Mouse (Mus musculus): ENCODE results near the gene Olfr694. TPM values are rescaled to one million over a fixed set of nuclear protein-coding genes. Genes with fewer than 3 reads are reported as not detected.
"Not testable (repeated sequence)": the region's sequence is repeated elsewhere in the genome, so short reads cannot be mapped to it uniquely, and the experiment has no call there.

Olfr694 gene
- not detected in 2 replicates for polyA plus RNA-seq (2012; rRNA removed)

DNA sequence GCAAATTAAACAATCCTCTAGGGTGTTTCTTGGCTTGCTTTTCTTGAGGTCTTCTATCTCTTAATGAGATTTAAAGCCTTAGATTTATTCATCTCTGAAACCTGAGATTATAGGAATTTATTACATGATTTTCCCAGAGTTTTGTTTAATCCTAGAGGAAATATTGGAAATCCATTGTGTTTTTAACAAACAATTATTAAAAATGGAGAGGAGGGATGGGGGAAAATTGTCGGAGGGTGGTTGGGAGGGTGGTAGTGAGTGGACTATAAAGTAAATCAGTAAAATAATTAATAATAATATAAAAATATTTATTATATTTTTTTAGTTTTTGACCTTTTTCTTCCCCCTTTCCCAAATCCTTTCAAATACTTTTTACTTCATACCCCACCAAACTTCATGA, at the start of gene Olfr694:
TSS of gene Olfr694 (minus strand) at position 101 of the 400 bp plus-strand sequence.
- DNase-seq (ENCODE audit: low spot score) = no peak

- DNase-seq (ENCODE audit: low spot score) = no peak
Measured at GRCm38 (mm10) chr7:106737028-106737427, 45.4 kb upstream of the Olfr694 start.

GRCm38 (mm10) chr7:106733717-106734116, 42.1 kb upstream of the Olfr694 start:
- no peak for DNase-seq (ENCODE audit: low spot score)

GRCm38 (mm10) chr7:106725654-106726053, 34.0 kb upstream of the Olfr694 start:
- DNase-seq (ENCODE audit: low spot score) = not testable (repeated sequence)

- DNase-seq (ENCODE audit: low spot score) = no peak
Measured at GRCm38 (mm10) chr7:106716296-106716695, 24.7 kb upstream of the Olfr694 start, which contains the start of gene Olfr695. Gene Olfr695, minus strand, starts transcription at chr7:106716396.

DNA sequence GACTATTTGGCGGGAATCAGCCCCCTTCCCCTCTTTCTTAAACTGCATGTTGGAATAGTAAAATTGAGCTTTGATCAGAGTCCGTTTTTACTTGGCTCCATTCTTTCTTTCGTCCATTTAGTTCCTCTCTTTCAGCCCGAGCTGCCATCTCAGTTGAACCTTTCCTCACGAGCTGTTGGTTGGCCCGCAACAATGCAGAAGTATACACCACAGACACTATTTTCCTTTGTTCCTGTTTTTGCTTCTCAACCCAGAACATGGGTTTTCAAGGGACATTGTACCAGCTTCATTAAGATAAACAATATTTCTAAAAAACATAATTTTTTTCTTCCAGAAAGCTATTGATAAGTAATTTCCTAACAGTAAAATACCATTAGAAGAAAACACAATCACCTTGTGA, 19.8 kb upstream of the Olfr694 start:
- DNase-seq (ENCODE audit: low spot score) = no peak

DNA sequence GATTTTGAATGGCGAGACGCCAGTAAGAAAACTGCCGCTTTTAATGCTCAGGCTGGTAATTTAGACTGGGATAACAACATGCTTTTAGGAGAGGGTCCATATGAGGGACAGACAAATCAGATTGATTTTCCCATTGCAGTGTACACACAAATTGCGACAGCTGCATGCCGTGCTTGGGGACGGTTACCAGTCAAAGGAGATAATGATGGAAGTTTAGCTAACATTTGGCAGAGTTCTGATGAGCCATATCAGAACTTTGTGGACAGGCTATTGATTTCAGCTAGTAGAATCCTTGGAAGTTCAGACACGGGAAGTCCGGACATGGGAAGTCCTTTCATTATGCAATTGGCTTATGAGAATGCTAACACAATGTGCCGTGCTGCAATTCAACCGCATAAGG, 16.1 kb upstream of the Olfr694 start:
- not testable (repeated sequence) for DNase-seq (ENCODE audit: low spot score)

DNA sequence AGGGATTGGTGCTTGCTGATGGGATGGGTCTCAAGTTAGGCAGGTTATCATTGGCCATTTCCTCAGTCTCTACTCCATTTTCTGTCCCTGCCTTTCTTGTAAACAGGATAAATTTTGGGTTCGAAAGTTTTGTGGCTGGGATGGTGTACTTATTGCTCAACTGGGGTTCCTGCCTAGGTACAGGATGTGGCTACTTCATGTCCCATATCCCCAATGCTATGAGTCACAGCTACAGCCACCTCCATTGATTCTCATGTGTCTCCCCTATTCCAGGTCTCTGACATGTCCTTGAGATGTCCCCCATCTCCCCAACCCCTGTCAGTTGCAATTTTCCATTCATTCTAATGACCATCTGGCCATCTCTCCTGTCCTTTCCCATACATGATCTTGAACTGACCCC, 5.3 kb upstream of the Olfr694 start:
- no peak for DNase-seq (ENCODE audit: low spot score)

DNA sequence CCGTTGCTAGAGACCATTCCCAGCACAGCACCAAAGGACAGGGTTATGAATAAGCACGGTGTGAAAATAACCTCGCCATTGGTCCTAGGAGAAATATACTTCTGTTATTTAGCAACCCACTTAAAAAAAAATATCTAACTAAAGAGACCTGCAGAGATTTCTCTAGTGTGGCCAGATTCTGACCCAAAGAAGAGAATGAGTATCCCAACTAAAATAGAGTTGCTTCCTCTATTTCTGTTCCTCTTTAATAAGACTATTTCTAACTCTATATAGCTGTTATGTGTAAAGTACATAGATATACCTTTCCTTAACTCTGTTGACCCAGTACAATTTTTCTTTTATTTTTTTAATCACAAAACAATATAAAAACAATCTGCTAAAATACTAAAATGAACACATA, 1.4 kb upstream of the Olfr694 start:
- DNase-seq (ENCODE audit: low spot score) = no peak

DNA sequence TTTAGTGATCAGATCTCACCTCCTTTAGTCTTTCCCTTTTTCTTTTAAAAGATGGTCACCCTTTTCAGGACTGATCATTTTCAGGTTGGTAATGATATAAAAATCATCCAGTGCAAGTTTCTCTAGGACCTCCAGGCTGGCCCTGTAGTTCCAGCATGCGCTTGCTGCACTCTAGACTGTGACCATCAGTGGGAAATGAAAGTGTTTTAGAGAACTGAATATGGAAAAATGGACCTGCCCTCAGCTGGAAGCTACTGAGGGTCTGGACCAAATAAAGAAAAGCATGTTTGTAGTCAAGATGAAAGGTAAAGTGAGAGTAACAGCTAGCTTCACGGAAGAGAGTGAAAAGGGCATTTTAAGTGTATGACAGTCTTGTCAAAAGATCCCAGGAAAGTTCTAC, 6.2 kb downstream of the Olfr694 start:
- DNase-seq (ENCODE audit: low spot score) = no peak

GRCm38 (mm10) chr7:106680484-106680883, 11.1 kb downstream of the Olfr694 start, which contains the start of gene Olfr693:
Gene Olfr693, minus strand, starts transcription at chr7:106680584.
- DNase-seq (ENCODE audit: low spot score) = no peak

GRCm38 (mm10) chr7:106652344-106652652, 39.3 kb downstream of the Olfr694 start:
- DNase-seq (ENCODE audit: low spot score) = no peak

DNA sequence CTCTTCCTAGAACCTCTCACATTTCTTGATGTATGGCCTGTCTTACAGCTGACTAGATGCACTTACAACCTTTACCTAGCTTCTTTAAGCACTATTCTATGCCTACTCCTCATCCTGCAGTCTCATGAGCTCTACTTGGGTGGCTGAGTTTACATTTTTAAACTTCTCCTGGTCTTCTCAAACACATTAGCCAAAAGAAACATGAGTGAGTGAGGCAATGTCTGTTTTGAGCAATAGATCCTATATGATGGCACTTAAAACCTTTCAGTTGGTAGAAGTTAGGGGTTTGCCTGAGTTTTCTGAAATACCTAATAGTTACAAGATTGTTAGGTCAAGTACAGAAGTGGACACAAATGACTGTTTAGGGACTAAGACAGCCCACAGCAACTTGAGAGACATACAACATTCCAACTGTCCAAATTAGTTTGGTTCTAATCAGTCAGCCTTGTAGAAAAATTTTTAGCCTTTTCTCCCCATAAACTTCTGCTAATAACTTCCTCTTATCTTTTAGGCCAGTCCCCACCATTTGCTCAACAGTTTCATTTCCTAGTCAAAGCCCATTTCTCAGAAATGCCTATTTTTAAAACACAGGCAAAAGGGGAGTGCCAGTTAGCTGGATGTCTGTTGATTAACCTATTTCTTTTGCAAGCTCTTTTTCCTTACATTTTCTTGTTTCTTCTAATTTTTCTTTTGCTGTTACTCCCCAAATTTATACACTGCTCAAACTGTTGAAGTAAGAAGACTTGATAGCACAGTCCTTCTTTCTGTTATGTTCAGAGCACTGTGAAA, 39.9 kb downstream of the Olfr694 start:
- DNase-seq (ENCODE audit: low spot score) = no peak

DNA sequence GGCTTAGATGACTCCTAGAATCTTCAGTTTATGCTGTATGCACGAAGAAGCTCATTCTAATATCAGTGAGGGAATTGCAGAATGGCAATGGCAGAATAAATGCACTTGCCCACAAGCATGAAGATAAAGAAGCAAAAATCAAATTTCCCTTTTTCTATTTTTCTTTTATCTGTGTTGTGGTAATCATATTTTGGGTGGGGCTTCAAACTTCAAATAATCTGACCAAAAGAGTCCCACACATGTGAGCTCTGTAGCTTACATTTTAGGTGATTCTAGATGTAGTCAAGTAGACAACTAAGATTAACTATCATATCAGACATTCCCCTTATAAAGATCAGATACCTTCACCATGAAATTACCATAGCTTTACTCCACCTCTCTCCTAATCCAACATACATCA, 41.8 kb downstream of the Olfr694 start:
- DNase-seq (ENCODE audit: low spot score) = no peak

- DNase-seq (ENCODE audit: low spot score) = no peak
Measured at GRCm38 (mm10) chr7:106645261-106645660, 46.4 kb downstream of the Olfr694 start.

DNA sequence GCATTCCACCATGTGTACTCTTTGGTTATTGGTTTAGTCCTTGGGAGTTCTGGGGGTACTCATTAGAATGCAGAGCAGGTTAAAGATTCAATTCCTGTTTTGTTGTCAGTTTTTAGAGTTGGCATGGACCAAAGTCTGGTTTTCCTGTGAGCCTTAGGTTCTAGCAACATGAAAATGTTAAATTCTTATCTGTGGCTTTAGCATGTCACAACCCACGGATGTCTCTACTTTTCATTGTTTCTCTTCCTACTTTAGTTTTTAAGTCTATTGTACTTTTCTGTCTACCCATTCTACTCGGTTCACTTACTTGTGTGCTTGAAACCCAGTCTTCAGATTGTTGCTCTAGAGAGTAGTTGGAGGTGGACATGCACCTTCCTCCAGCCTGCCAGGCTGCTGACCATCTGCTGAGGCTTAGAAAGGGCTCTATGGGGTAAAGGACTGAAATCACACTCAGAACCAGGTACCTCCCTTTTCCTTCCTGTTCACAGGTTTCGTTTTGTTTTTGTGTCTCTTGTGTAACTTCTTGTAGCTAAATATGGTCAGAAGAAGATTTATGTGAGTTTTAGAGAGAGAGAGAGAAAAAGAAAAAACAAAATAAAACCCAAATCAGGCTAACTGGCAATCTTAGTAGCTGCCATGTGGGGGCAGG, 47.3 kb downstream of the Olfr694 start:
- no peak for DNase-seq (ENCODE audit: low spot score)

DNA sequence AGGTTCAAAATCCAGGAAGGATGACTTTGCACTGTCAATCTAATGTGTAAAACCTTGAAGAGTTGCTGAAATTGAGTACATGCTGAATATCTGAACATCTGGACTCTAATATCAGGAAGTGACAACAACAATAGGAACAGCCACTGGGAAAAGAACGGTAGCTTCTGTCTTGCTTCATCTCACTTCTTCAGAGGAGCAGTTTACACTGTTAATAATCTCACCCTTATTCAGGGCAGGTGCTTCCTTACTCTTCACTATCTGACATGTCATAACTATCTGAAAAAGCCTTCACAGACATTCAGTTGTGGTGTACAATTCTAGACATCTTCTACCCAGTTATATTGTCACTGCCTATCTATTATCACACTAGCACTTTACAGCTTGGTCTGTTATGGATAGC, 50.8 kb downstream of the Olfr694 start:
- no peak for DNase-seq (ENCODE audit: low spot score)

DNA sequence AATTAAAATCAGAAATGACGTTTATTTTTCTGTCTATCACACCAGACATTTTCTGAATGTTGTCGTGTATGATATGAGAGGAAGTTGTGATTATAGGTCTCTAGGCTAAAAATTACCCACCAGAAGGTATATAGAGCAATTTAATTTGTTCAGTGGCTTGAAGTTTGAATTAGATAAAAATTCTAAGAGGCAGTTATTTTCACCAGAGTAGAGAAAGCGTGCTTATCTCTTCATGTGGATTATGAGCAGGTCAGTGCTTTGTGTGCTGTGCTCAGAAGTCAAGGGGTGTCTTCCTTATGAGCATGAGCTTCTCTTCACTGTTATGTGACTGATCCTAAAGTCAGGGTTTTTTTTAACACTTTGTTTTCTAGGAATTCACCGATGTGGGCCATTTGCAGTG, 56.1 kb downstream of the Olfr694 start:
- DNase-seq (ENCODE audit: low spot score) = no peak

Other genes starting within 250 kb of the Olfr694 start
- not detected in 2 replicates for gene Olfr693, start 11.2 kb downstream of the Olfr694 start, polyA plus RNA-seq (2012; rRNA removed)
- gene Olfr695, start 24.6 kb upstream of the Olfr694 start, polyA plus RNA-seq (2012; rRNA removed) = not detected in 2 replicates
- not detected in 2 replicates for gene Olfr697, start 50.6 kb upstream of the Olfr694 start, polyA plus RNA-seq (2012; rRNA removed)
- gene Olfr698, start 63.6 kb upstream of the Olfr694 start, polyA plus RNA-seq (2012; rRNA removed) = not detected in 2 replicates
- gene Olfr699, start 101.4 kb upstream of the Olfr694 start, polyA plus RNA-seq (2012; rRNA removed) = not detected in 2 replicates
- not detected in 2 replicates for gene Olfr700, start 117.0 kb upstream of the Olfr694 start, polyA plus RNA-seq (2012; rRNA removed)
- not detected in 2 replicates for gene Olfr701, start 122.3 kb upstream of the Olfr694 start, polyA plus RNA-seq (2012; rRNA removed)
- gene Olfr702, start 142.1 kb upstream of the Olfr694 start, polyA plus RNA-seq (2012; rRNA removed) = not detected in 2 replicates
- not detected in 2 replicates for gene Olfr703, start 151.5 kb upstream of the Olfr694 start, polyA plus RNA-seq (2012; rRNA removed)
- not detected in 2 replicates for gene Olfr704, start 171.4 kb upstream of the Olfr694 start, polyA plus RNA-seq (2012; rRNA removed)
- gene Olfr705, start 185.1 kb upstream of the Olfr694 start, polyA plus RNA-seq (2012; rRNA removed) = not detected in 2 replicates
- gene Olfr706, start 196.3 kb upstream of the Olfr694 start, polyA plus RNA-seq (2012; rRNA removed) = not detected in 2 replicates
- not detected in 2 replicates for gene Olfr707, start 209.4 kb upstream of the Olfr694 start, polyA plus RNA-seq (2012; rRNA removed)
- not detected in 2 replicates for gene Olfr1532-ps1, start 216.2 kb upstream of the Olfr694 start, polyA plus RNA-seq (2012; rRNA removed)
- not detected in 2 replicates for gene Olfr709-ps1, start 240.4 kb upstream of the Olfr694 start, polyA plus RNA-seq (2012; rRNA removed)